ENCODE assay signal across 34 mouse cellular contexts in the genomic region with DNA sequence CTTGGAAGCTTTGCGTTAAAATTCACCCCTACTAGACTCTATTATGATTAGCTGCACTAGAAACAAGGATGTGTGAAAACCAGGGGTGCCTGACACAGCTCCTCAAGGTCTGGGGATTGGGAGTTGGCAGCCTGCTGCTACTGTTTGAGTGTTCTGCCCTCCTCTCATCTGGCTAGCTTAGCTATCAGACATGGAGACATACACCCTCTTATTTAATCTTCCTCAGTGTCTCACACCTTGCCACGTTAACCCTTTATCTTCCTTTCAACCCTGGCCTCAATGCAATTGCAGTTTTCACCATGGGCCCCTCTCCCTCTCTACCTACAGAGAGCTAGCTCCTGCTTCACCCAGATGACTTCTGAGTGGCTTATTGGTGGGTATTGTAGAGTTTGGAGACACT.
"Had no signal": no experiment of that assay in that cellular context is flagged by ENCODE, and none has a peak within 500 bp of the region (broad histone marks: within the 10 kb centered on the region; RNA-seq: fewer than 3 reads in every experiment).

No protein-coding gene starts in this region.

- H3K27me3 ChIP-seq: heart, embryonic 12.5 days; heart, embryonic 13.5 days; heart, embryonic 15.5 days; hindbrain, embryonic 12.5 days; hindbrain, embryonic 13.5 days; hindbrain, embryonic 15.5 days; intestine, embryonic 15.5 days; kidney, embryonic 15.5 days had no signal

- H3K36me3 ChIP-seq: heart, embryonic 12.5 days; heart, embryonic 13.5 days; heart, embryonic 15.5 days; hindbrain, embryonic 10.5 days; hindbrain, embryonic 12.5 days; hindbrain, embryonic 13.5 days; hindbrain, embryonic 15.5 days; intestine, embryonic 15.5 days; kidney, embryonic 15.5 days had no signal

- H3K27ac ChIP-seq: heart, embryonic 13.5 days; heart, embryonic 15.5 days; hindbrain, embryonic 10.5 days; hindbrain, embryonic 12.5 days; hindbrain, embryonic 13.5 days; hindbrain, embryonic 14.5 days; hindbrain, embryonic 15.5 days; hindbrain, postnatal 0 days; intestine, embryonic 15.5 days; kidney, embryonic 15.5 days; kidney, postnatal 0 days; layer of hippocampus, adult 2 months had no signal

- ATAC-seq: hindbrain, embryonic 16.5 days; hindbrain, postnatal 0 days; inflammation-experienced regulatory T-cells, adult 6 months; intestine, embryonic 15.5 days; intestine, embryonic 16.5 days; intestine, postnatal 0 days had no signal

- H3K4me1 ChIP-seq: hindbrain, embryonic 10.5 days; hindbrain, embryonic 12.5 days; hindbrain, embryonic 13.5 days; hindbrain, embryonic 15.5 days; intestine, embryonic 15.5 days; kidney, embryonic 15.5 days had no signal

- H3K4me3 ChIP-seq: heart, embryonic 12.5 days; heart, embryonic 13.5 days; heart, embryonic 15.5 days; hindbrain, embryonic 10.5 days; hindbrain, embryonic 12.5 days; hindbrain, embryonic 13.5 days; hindbrain, embryonic 15.5 days; intestine, embryonic 15.5 days; kidney, embryonic 15.5 days; layer of hippocampus, adult 2 months had no signal

- DNase-seq: heart, postnatal 10 days; heart, postnatal 14 days; heart, postnatal 36 days; heart, postnatal 4 days; kidney, adult 11 months; kidney, adult 18-20 months; kidney, adult 2 months; kidney, adult 8-10 months; kidney, adult 9 months; kidney, postnatal 10 days; kidney, postnatal 14 days; kidney, postnatal 25 days; kidney, postnatal 36 days; kidney, postnatal 4 days; layer of hippocampus, adult 9-11 months; layer of hippocampus, postnatal 36 days had no signal

- H3K9ac ChIP-seq: heart, embryonic 12.5 days; heart, embryonic 13.5 days; heart, embryonic 15.5 days; hindbrain, embryonic 12.5 days; hindbrain, embryonic 13.5 days; hindbrain, embryonic 14.5 days; hindbrain, embryonic 15.5 days; intestine, embryonic 15.5 days; kidney, embryonic 15.5 days had no signal

- H3K4me2 ChIP-seq: heart, embryonic 11.5 days; heart, embryonic 12.5 days; heart, embryonic 13.5 days; heart, embryonic 15.5 days; hindbrain, embryonic 12.5 days; hindbrain, embryonic 13.5 days; hindbrain, embryonic 14.5 days; hindbrain, embryonic 15.5 days; intestine, embryonic 15.5 days; kidney, embryonic 15.5 days had no signal

- H3K9me3 ChIP-seq: heart, embryonic 12.5 days; heart, embryonic 13.5 days; heart, embryonic 15.5 days; hindbrain, embryonic 10.5 days; hindbrain, embryonic 12.5 days; hindbrain, embryonic 13.5 days; hindbrain, embryonic 15.5 days; intestine, embryonic 15.5 days; kidney, embryonic 15.5 days had no signal
